Mouse (Mus musculus) ES-E14 (cell line): ENCODE results near the gene Gm44596.

Experiments
- CHD2 ChIP-seq: IDR thresholded peaks from 2 replicates; pipeline ENCODE4 v1.6.1; 2014; ENCODE audit warnings: mild to moderate bottlenecking, low read depth, low read length, inconsistent platforms
- HCFC1 ChIP-seq: IDR thresholded peaks from 2 replicates; pipeline ENCODE4 v1.6.1; 2012; ENCODE audit warnings: low read length, inconsistent platforms, borderline replicate concordance; ENCODE audit not compliant: insufficient read depth
- ZC3H11A ChIP-seq: IDR thresholded peaks from 2 replicates; pipeline ENCODE4 v1.6.1; 2012; ENCODE audit warnings: low read depth, mild to moderate bottlenecking, inconsistent platforms, low read length, borderline replicate concordance
- ZNF384 ChIP-seq: IDR thresholded peaks from 2 replicates; pipeline ENCODE4 v1.6.1; 2012; ENCODE audit warnings: low read depth, low read length, inconsistent platforms

GRCm38 (mm10) chr6:128397574-128398261 is 22.4 kb downstream of the Gm44596 start:
- TF ChIP-seq ZNF384 (no peak), ZC3H11A (no peak), CHD2 (no peak), HCFC1 (no peak)
